8 mouse cellular contexts compared by ENCODE assay signal in genomic region chr10:12548616-12549084, GRCm38 (mm10).
DNase-seq lines count a peak whose midpoint lies in the region; ATAC-seq and TF ChIP-seq lines count a peak whose summit lies in the region.

No protein-coding gene starts in this region.

- TF ChIP-seq CTCF in olfactory bulb, adult 2 months (IDR thresholded peaks at IDR 0.05; ENCODE audit: insufficient read depth, low read depth, low read length), result no peak

- DNase-seq in cerebellum, postnatal 14 days, result peak; percentile 7 to 23
- DNase-seq in cerebellum, adult 9-10 months, result no peak
- DNase-seq in c-Kit-positive CD71-negative TER-119-negative erythroid progenitor cells, embryonic 14.5 days (ENCODE audit: low read depth), result peak; percentile 13
- DNase-seq in heart, embryonic 10.5 days (ENCODE audit: low spot score), result peak; percentile 76
- DNase-seq in kidney, adult 9 months, result peak; percentile 24
- no peak for DNase-seq in cerebellum, adult 11 months

- under 1% methylated on average over 13 of the region's 13 CpGs for WGBS in heart, embryonic 10.5 days
- 1% methylated on average over 13 of the region's 13 CpGs for WGBS in lung, embryonic 15.5 days
- WGBS in olfactory bulb, adult 2 months, result 3% methylated on average over 13 of the region's 13 CpGs

- no peaks in the 10 kb centered on the region for H3K27me3 ChIP-seq in heart, embryonic 10.5 days (ENCODE audit: insufficient read depth, poor library complexity, severe bottlenecking)
- H3K27me3 ChIP-seq in lung, embryonic 15.5 days, result no peaks in the 10 kb centered on the region

- TF ChIP-seq POLR2A in olfactory bulb, adult 2 months (IDR thresholded peaks at IDR 0.05; ENCODE audit: insufficient read depth, low read depth, low read length), result no peak

- no peaks in the 10 kb centered on the region for H3K9me3 ChIP-seq in heart, embryonic 10.5 days
- no peaks in the 10 kb centered on the region for H3K9me3 ChIP-seq in lung, embryonic 15.5 days

- peak overlapping the region; percentile 63 for H3K4me2 ChIP-seq in lung, embryonic 15.5 days

- H3K4me3 ChIP-seq in heart, embryonic 10.5 days, result peak overlapping the region; percentile 55
- H3K4me3 ChIP-seq in lung, embryonic 15.5 days, result peak overlapping the region; percentile 34
- H3K4me3 ChIP-seq in olfactory bulb, adult 2 months (ENCODE audit: insufficient read depth, low read depth, low read length), result peak overlapping the region; percentile 23

- peak overlapping the region; percentile 49; the same call in 1 of the 2 replicates for H3K27ac ChIP-seq in heart, embryonic 10.5 days
- peak overlapping the region; percentile 56; the same call in 1 of the 2 replicates for H3K27ac ChIP-seq in lung, embryonic 15.5 days
- H3K27ac ChIP-seq in olfactory bulb, adult 2 months (ENCODE audit: insufficient read depth, low read depth, low read length), result no peak overlapping the region

- peak; percentile 66; the same call in 1 of the 2 replicates for ATAC-seq in lung, embryonic 15.5 days (ENCODE audit: borderline replicate concordance, extremely low read depth, low FRiP score, low TSS enrichment)

- peaks cover 28% of the 10 kb centered on the region; the same call in 1 of the 2 replicates for H3K4me1 ChIP-seq in heart, embryonic 10.5 days
- H3K4me1 ChIP-seq in lung, embryonic 15.5 days, result peaks cover 27% of the 10 kb centered on the region
- peaks cover 13% of the 10 kb centered on the region for H3K4me1 ChIP-seq in olfactory bulb, adult 2 months (ENCODE audit: control insufficient read depth, insufficient read depth, low read length)

- H3K9ac ChIP-seq in lung, embryonic 15.5 days, result peak overlapping the region; percentile 27

- H3K36me3 ChIP-seq in heart, embryonic 10.5 days, result no peaks in the 10 kb centered on the region
- no peaks in the 10 kb centered on the region for H3K36me3 ChIP-seq in lung, embryonic 15.5 days

Comparison
In these comparisons a context has a peak if more than half of its experiments do, and no peak if none do; other contexts are left out.
1. DNase-seq: peak in cerebellum, postnatal 14 days (2 of 2), c-Kit-positive CD71-negative TER-119-negative erythroid progenitor cells, embryonic 14.5 days (single experiment), heart, embryonic 10.5 days (single experiment) and kidney, adult 9 months (single experiment); none in cerebellum, adult 9-10 months (single experiment) and cerebellum, adult 11 months (single experiment).
2. Peak in every context shown above with its lines, with median percentiles within 50 percentile points of each other: H3K4me3 ChIP-seq.